Mouse (Mus musculus) liver, embryonic 11.5 days (tissue): ENCODE measurements at regions not wholly inside any gene's neighbourhood (a gene's known extent, or its start where the extent isn't known, plus 50 kb on each side); places are given as distances from the start of the nearest gene placed in this dataset.

ENCODE experiments used
- ATAC-seq: fragments of 200-750 bp; cut with Nextera tagmentation; replicated peaks from 2 replicates; pipeline ENCODE4 v1.8.0; 2017; ENCODE audit warnings: moderate number of reproducible peaks, mild to moderate bottlenecking, moderate TSS enrichment, moderate library complexity; ENCODE audit not compliant: low FRiP score
- DNase-seq: peaks from one replicate; pipeline ENCODE4 v3.0.0-alpha.2; 2017; ENCODE audit warnings: low spot score
- H3K27ac ChIP-seq: fragments of 300-500 bp; sonication (generic); 2 replicates; pipeline ENCODE4 v1.5.1; 2014; ENCODE audit warnings: mild to moderate bottlenecking, low read depth, low read length, control low read depth
- H3K27me3 ChIP-seq: fragments of 300-500 bp; sonication (generic); replicated peaks from 2 replicates; pipeline ENCODE4 v1.6.1; 2014; ENCODE audit warnings: low read length, mixed read lengths; ENCODE audit not compliant: control insufficient read depth, insufficient read depth
- H3K36me3 ChIP-seq: fragments of 300-500 bp; sonication (generic); 2 replicates; pipeline ENCODE4 v1.6.1; 2014; ENCODE audit warnings: mild to moderate bottlenecking, low read length, moderate library complexity, mixed read lengths; ENCODE audit not compliant: control insufficient read depth, insufficient read depth
- H3K4me1 ChIP-seq: fragments of 300-500 bp; sonication (generic); replicated peaks from 2 replicates; pipeline ENCODE4 v1.6.1; 2014; ENCODE audit warnings: low read length, mixed read lengths; ENCODE audit not compliant: control insufficient read depth, insufficient read depth
- H3K4me2 ChIP-seq: fragments of 300-500 bp; sonication (generic); 2 replicates; pipeline ENCODE4 v1.6.1; 2014; ENCODE audit warnings: mild to moderate bottlenecking, control low read depth, moderate library complexity
- H3K4me3 ChIP-seq: fragments of 300-500 bp; sonication (generic); 2 replicates; pipeline ENCODE4 v1.5.1; 2014; ENCODE audit warnings: low read depth, low read length, control low read depth
- H3K9ac ChIP-seq: fragments of 300-500 bp; sonication (generic); 2 replicates; pipeline ENCODE4 v1.6.1; 2014; ENCODE audit warnings: low read depth, low read length, control low read depth
- H3K9me3 ChIP-seq: fragments of 300-500 bp; sonication (generic); 2 replicates; pipeline ENCODE4 v1.6.1; 2016; ENCODE audit warnings: low read length, inconsistent platforms, mixed read lengths; ENCODE audit not compliant: control insufficient read depth
- WGBS: fragments of 180-500 bp; shearing (Covaris S2); extraction: QIAGEN DNeasy Blood & Tissue Kit; methylation state at CpG from one replicate; pipeline ENCODE4 v1.1.7; 2014; 5-methylcytosine and 5-hydroxymethylcytosine counted together

- no peak overlapping the region for H3K4me2 ChIP-seq
- ATAC-seq, result peak; percentile 61
- no peaks in the 10 kb centered on the region for H3K9me3 ChIP-seq
- no peak overlapping the region for H3K27ac ChIP-seq
- no peak for DNase-seq
- no peaks in the 10 kb centered on the region for H3K4me1 ChIP-seq
- WGBS, result 44% methylated on average over 3 of the region's 3 CpGs
- H3K27me3 ChIP-seq, result no peaks in the 10 kb centered on the region
- H3K9ac ChIP-seq, result no peak overlapping the region
- H3K36me3 ChIP-seq, result no peaks in the 10 kb centered on the region
- H3K4me3 ChIP-seq, result no peak overlapping the region
These were observed 240.4 kb upstream of the Kcnj16 start for GRCm38 (mm10) chr11:110727357-110727961.

- Histone ChIP-seq H3K27me3 (no peaks in the 10 kb centered on the region), H3K4me2 (no peak overlapping the region), H3K36me3 (no peaks in the 10 kb centered on the region), H3K27ac (no peak overlapping the region), H3K9me3 (no peaks in the 10 kb centered on the region), H3K4me1 (no peaks in the 10 kb centered on the region), H3K9ac (no peak overlapping the region), H3K4me3 (no peak overlapping the region)
- DNase-seq (no peak), ATAC-seq (no peak)
- 69% methylated on average over 3 of the region's 3 CpGs for WGBS
These were observed 236.3 kb upstream of the Kcnj16 start for GRCm38 (mm10) chr11:110731510-110731909.

- Histone ChIP-seq H3K27me3 (no peaks in the 10 kb centered on the region), H3K4me3 (no peak overlapping the region), H3K27ac (no peak overlapping the region), H3K4me1 (no peaks in the 10 kb centered on the region), H3K9ac (no peak overlapping the region), H3K9me3 (no peaks in the 10 kb centered on the region), H3K4me2 (no peak overlapping the region), H3K36me3 (no peaks in the 10 kb centered on the region)
- no peak for ATAC-seq
- no peak for DNase-seq
These were observed 193.7 kb upstream of the Kcnj16 start for GRCm38 (mm10) chr11:110774128-110774527.

DNA sequence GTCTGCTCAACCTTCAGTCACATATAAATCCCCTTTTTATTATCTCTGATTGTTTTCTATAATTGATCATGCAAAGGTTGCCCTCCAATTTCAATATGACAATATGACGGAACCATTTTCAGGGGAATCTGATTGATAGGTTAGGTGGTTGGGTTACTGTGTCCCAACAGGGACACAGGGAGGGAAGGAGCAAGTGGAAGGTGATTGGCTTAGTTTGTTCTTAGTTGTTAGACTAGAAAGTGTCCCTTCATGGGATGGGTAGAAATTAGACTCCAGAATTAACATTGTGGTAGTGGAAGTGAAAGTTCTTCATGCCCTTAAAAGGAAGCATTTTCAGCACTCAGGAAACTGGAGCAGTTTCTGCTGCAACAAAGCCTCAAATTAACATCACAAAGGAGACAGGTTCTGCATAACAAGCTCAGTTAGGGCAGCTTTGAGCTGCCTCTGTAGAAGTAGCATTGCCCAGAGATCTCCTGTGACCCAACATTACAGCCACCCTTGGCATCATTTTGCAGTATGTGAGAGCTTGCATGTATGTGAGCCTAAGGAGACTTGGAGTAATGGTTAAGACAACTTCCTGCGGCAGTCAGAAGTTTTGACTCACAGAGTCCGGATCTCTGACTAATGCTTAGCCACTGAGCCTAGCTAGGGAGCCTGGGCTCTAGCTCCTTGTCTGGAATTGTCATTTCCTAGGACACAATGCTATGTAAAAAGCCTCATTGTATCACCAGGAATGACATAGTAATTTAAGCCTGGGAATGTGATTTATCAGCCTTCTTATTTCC, 186.1 kb upstream of the Kcnj16 start:
- H3K4me1 ChIP-seq, result no peaks in the 10 kb centered on the region
- no peak overlapping the region for H3K4me3 ChIP-seq
- H3K36me3 ChIP-seq, result no peaks in the 10 kb centered on the region
- no peaks in the 10 kb centered on the region for H3K9me3 ChIP-seq
- H3K27me3 ChIP-seq, result no peaks in the 10 kb centered on the region
- ATAC-seq (no peak), DNase-seq (no peak)
- no peak overlapping the region for H3K9ac ChIP-seq
- WGBS, result 63% methylated on average over 3 of the region's 3 CpGs
- no peak overlapping the region for H3K27ac ChIP-seq
- H3K4me2 ChIP-seq, result no peak overlapping the region

- H3K27me3 ChIP-seq, result no peaks in the 10 kb centered on the region
- no peaks in the 10 kb centered on the region for H3K9me3 ChIP-seq
These were observed 178.3 kb upstream of the Kcnj16 start for GRCm38 (mm10) chr11:110789537-110789936.

GRCm38 (mm10) chr11:110799887-110800578, 167.8 kb upstream of the Kcnj16 start:
- no peaks in the 10 kb centered on the region for H3K36me3 ChIP-seq
- ATAC-seq, result no peak
- H3K4me3 ChIP-seq, result no peak overlapping the region
- H3K27ac ChIP-seq, result no peak overlapping the region
- H3K4me1 ChIP-seq, result no peaks in the 10 kb centered on the region
- H3K9me3 ChIP-seq, result no peaks in the 10 kb centered on the region
- no peak for DNase-seq
- 85% methylated on average over 8 of the region's 8 CpGs for whole genome bisulfite sequencing
- H3K27me3 ChIP-seq, result no peaks in the 10 kb centered on the region
- no peak overlapping the region for H3K4me2 ChIP-seq
- H3K9ac ChIP-seq, result no peak overlapping the region

More at GRCm38 (mm10) chr11:110789537-110789936, 178.3 kb upstream of the Kcnj16 start:
- 68% methylated on average over 4 of the region's 4 CpGs for WGBS
- Histone ChIP-seq H3K9ac (no peak overlapping the region), H3K4me1 (no peaks in the 10 kb centered on the region), H3K4me3 (no peak overlapping the region), H3K4me2 (no peak overlapping the region), H3K27ac (no peak overlapping the region), H3K36me3 (no peaks in the 10 kb centered on the region)
- no peak for ATAC-seq
- DNase-seq, result no peak

- no peak overlapping the region for H3K4me3 ChIP-seq
- no peak for DNase-seq
These were observed 165.8 kb upstream of the Kcnj16 start for GRCm38 (mm10) chr11:110802013-110802412.

GRCm38 (mm10) chr11:110804079-110804478, 163.8 kb upstream of the Kcnj16 start:
- Histone ChIP-seq H3K9ac (no peak overlapping the region), H3K4me3 (no peak overlapping the region), H3K27ac (no peak overlapping the region), H3K4me1 (no peaks in the 10 kb centered on the region), H3K9me3 (no peaks in the 10 kb centered on the region), H3K36me3 (no peaks in the 10 kb centered on the region), H3K27me3 (no peaks in the 10 kb centered on the region), H3K4me2 (no peak overlapping the region)
- WGBS, result 88% methylated on average over 1 of the region's 1 CpGs
- DNase-seq (no peak), ATAC-seq (no peak)

More at GRCm38 (mm10) chr11:110802013-110802412, 165.8 kb upstream of the Kcnj16 start:
- Histone ChIP-seq H3K4me2 (no peak overlapping the region), H3K9ac (no peak overlapping the region), H3K27me3 (no peaks in the 10 kb centered on the region), H3K4me1 (no peaks in the 10 kb centered on the region), H3K36me3 (no peaks in the 10 kb centered on the region), H3K9me3 (no peaks in the 10 kb centered on the region), H3K27ac (no peak overlapping the region)
- no peak for ATAC-seq
- 83% methylated on average over 7 of the region's 7 CpGs for WGBS
